Mouse (Mus musculus) stomach, embryonic 14.5 days (tissue): Measurements from ENCODE around the gene 2010111I01Rik. TPM values are rescaled to one million over a fixed set of nuclear protein-coding genes. Genes with fewer than 3 reads are reported as not detected.

Experiments
- ATAC-seq: fragments of 200-750 bp; cut with Nextera tagmentation; 2 replicates; pipeline ENCODE4 v1.8.0; 2017; ENCODE audit warnings: low read depth, moderate TSS enrichment; ENCODE audit not compliant: insufficient number of reproducible peaks, insufficient read depth, low FRiP score
- H3K27ac ChIP-seq: fragments of 300-500 bp; sonication (generic); 2 replicates; pipeline ENCODE4 v1.5.1; 2014; ENCODE audit warnings: mild to moderate bottlenecking, low read length, moderate library complexity, mixed read lengths
- H3K27me3 ChIP-seq: fragments of 300-500 bp; sonication (generic); 2 replicates; pipeline ENCODE4 v1.6.1; 2014; ENCODE audit warnings: low read length, control low read depth, mixed read lengths; ENCODE audit not compliant: control insufficient read depth, insufficient read depth
- H3K36me3 ChIP-seq: fragments of 300-500 bp; sonication (generic); 2 replicates; pipeline ENCODE4 v1.6.1; 2014; ENCODE audit warnings: mild to moderate bottlenecking, control low read depth, low read length, moderate library complexity, mixed read lengths; ENCODE audit not compliant: control insufficient read depth, insufficient read depth
- H3K4me1 ChIP-seq: fragments of 300-500 bp; sonication (generic); 2 replicates; pipeline ENCODE4 v1.6.1; 2014; ENCODE audit warnings: low read length, control low read depth, mixed read lengths; ENCODE audit not compliant: control insufficient read depth, insufficient read depth
- H3K4me2 ChIP-seq: fragments of 300-500 bp; sonication (generic); replicated peaks from 2 replicates; pipeline ENCODE4 v1.6.1; 2014; ENCODE audit warnings: low read depth, low read length, control low read depth
- H3K4me3 ChIP-seq: fragments of 300-500 bp; sonication (generic); 2 replicates; pipeline ENCODE4 v1.5.1; 2014; ENCODE audit warnings: low read depth, low read length, control low read depth
- H3K9ac ChIP-seq: fragments of 300-500 bp; sonication (generic); replicated peaks from 2 replicates; pipeline ENCODE4 v1.6.1; 2014; ENCODE audit warnings: low read depth, mild to moderate bottlenecking, control low read depth, low read length, moderate library complexity, mixed read lengths
- H3K9me3 ChIP-seq: fragments of 300-500 bp; sonication (generic); 2 replicates; pipeline ENCODE4 v1.6.1; 2016; ENCODE audit warnings: low read depth, low read length, control low read depth; ENCODE audit not compliant: control insufficient read depth
- WGBS: fragments of 180-500 bp; shearing (Covaris S2); extraction: QIAGEN DNeasy Blood & Tissue Kit; methylation state at CpG from one replicate; pipeline ENCODE4 v1.1.7; 2014; 5-methylcytosine and 5-hydroxymethylcytosine counted together
- polyA plus RNA-seq: library from polyadenylated mRNA; unstranded; fragments of >200 nt; fragmentation: Nextera tagmentation; extraction: Ambion mirVana; gene quantifications from 2 replicates; pipeline ENCODE4 v1.2.1, GENCODE M21; 2014

2010111I01Rik gene
- polyA plus RNA-seq, 1 experiment from 2014 or later = 140 TPM

DNA sequence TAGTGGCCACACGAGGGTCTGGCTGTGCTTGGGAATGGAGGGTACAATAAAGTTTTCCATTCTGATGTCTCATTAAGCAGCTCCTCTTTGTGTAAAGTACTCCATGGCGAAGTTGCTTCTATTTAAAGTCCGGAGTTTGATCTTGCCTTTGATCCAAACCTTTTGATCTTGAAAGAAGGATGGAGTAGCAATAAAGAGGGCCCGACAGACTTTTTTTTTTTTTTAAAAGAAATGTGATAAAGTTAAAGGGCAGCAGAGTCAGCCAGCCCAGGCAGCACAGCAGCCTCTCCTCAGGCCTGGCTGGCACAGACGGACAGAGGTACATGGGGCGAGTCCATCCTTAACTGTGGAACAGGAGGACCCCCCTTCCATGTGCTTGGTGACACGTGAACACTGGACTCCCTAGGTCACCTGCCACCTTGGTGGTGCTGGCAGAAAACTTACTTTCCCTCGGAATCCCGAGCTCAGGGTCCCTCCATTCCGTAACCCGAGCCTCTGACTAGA, 274.7 kb downstream of the 2010111I01Rik start:
- Histone ChIP-seq H3K36me3 (no peaks in the 10 kb centered on the region; the same call in 1 of the 2 replicates), H3K4me2 (peak overlapping the region; percentile 72), H3K4me3 (peak overlapping the region; percentile 78), H3K27me3 (no peaks in the 10 kb centered on the region), H3K9ac (peak overlapping the region; percentile 90), H3K27ac (peak overlapping the region; percentile 96), H3K4me1 (peaks cover 28% of the 10 kb centered on the region), H3K9me3 (no peaks in the 10 kb centered on the region)
- 7% methylated on average over 11 of the region's 11 CpGs for WGBS
- ATAC-seq = peak; percentile 66

DNA sequence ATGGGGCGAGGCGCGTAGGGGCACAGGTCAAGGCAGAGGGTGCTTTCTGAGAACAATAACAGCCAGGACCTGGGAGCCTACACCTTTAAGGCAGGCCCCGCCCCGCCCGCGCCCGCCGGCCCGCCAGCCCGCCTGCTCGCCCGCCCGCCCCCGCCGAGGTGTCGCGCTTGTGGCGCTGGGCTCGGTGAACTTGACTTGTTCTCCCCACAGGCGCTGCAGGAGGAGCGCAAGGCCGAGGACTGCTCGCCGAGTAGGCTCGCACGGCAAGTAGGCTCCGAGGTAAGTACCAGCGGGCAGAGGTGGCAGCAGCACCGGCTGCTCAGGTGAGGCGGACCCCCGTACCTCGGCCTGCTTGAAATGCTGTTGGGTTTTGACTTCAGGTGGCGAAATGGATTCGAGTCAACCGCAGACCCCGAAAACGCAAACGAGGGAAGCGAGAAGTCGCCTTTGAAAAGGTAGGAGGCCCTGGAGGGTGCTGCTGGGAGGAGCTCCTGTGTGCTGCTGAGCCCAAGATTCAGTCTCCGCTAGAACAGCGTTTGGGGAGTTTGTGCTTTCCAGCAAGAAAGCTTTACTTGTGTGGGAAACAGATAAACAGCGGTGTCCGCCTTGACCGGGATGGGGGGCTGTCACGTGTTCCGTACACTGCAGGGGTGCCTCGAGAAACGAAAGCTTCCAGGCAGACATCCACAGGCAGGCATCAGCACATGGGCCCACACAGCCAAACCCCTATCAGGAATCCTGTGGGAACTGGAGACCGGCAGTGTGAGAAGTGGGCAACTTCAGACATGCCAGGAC, 275.4 kb downstream of the 2010111I01Rik start:
- ATAC-seq = peak; percentile 86
- H3K9me3 ChIP-seq = no peaks in the 10 kb centered on the region
- H3K27me3 ChIP-seq = no peaks in the 10 kb centered on the region
- peaks cover 30% of the 10 kb centered on the region for H3K4me1 ChIP-seq
- under 1% methylated on average over 51 of the region's 51 CpGs for WGBS
- H3K36me3 ChIP-seq = no peaks in the 10 kb centered on the region; the same call in 1 of the 2 replicates
- peak overlapping the region; percentile 90 for H3K9ac ChIP-seq
- H3K4me2 ChIP-seq = peak overlapping the region; percentile 72
- H3K27ac ChIP-seq = peak overlapping the region; percentile 96
- H3K4me3 ChIP-seq = peak overlapping the region; percentile 78

DNA sequence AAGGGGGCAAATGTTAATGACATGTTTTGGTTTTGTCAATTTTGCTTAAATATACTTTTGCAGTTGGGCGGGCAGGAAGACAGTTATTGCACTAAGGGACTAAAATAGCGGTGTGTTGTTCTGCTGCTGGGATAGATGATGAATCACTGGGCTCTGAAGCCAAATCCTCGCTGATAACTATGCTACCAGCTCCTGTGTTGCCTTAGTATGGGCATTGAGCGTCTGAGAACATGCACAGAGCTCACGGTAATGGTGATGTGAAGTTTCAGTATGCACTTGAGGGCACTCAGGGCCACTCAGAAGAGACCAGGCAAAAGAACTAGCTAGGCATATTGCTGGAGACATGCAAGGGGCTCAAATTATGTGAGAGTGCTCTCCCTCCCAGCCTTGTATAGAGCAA, 276.1 kb downstream of the 2010111I01Rik start:
- Histone ChIP-seq H3K4me3 (peak overlapping the region; percentile 78), H3K9ac (peak overlapping the region; percentile 90), H3K4me1 (peaks cover 31% of the 10 kb centered on the region), H3K27ac (peak overlapping the region; percentile 96; the same call in 1 of the 2 replicates), H3K36me3 (no peaks in the 10 kb centered on the region; the same call in 1 of the 2 replicates), H3K27me3 (no peaks in the 10 kb centered on the region), H3K4me2 (peak overlapping the region; percentile 72), H3K9me3 (no peaks in the 10 kb centered on the region)
- ATAC-seq = no peak
- WGBS = 7% methylated on average over 5 of the region's 5 CpGs

DNA sequence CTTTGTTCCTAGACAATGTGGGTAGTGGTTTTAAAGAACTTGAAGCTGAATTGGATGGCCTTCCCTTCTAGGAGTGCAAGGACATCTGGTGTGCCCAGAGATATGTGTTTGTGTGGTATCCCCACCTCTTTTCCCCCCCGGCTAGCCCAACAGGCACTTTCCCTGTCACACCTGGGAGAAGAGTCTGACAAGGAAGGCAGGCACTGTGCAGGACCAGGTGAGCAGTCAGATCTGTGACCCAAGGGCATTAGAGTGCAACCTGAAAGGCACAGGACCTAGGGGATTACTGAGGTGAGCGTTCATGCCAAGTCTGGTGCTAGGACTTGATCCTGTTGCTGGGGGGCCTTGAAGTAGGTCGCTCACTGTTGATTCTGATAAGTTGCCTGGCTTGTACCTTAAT, 277.0 kb downstream of the 2010111I01Rik start:
- Histone ChIP-seq H3K27me3 (no peaks in the 10 kb centered on the region), H3K4me2 (peak overlapping the region; percentile 72), H3K4me3 (peak overlapping the region; percentile 78), H3K9me3 (no peaks in the 10 kb centered on the region), H3K9ac (peak overlapping the region; percentile 90; the same call in 1 of the 2 replicates), H3K27ac (peak overlapping the region; percentile 56), H3K36me3 (no peaks in the 10 kb centered on the region; the same call in 1 of the 2 replicates), H3K4me1 (peaks cover 31% of the 10 kb centered on the region)
- WGBS = 65% methylated on average over 3 of the region's 3 CpGs
- ATAC-seq = no peak

DNA sequence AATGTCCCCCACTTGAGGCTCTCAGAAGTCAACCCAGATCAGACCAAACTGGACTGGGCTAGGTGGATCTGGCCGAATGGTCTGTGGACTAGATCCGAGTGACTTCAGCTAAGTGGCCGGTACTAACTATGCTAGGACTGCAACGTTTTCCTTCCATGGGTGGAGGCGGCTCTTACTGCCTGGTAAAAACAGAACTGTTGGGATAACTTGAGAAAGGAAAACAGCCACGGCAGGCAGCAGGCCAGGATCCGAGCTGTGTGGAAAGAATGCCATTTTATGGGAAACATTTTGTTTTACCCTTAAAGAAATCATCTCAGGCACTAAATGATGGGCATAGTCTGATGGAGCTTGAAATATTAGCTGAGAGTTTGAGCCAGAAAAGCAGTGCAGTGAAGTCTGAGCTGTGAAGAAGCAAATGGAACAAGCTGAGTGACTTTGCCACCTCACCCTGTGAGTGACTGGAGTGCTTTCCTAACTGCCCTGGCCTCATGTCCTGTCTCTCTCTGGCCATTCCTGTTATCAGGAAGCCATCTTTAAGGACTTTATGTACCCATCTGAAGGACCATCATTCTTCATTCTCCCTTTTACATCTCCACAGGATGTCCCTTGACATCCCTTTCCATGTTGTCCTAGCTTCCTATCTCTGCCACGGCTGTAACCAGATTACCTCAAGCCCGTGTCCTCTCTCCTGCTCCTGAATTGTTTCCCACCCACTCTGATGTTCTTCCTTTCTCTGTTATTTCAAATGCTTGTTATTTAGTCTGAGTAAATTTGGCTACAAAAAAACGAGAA, 277.9 kb downstream of the 2010111I01Rik start:
- H3K4me1 ChIP-seq = peaks cover 31% of the 10 kb centered on the region
- peak overlapping the region; percentile 72 for H3K4me2 ChIP-seq
- no peaks in the 10 kb centered on the region for H3K27me3 ChIP-seq
- H3K4me3 ChIP-seq = peak overlapping the region; percentile 78
- peak overlapping the region; percentile 18; the same call in 1 of the 2 replicates for H3K9ac ChIP-seq
- ATAC-seq = no peak
- H3K36me3 ChIP-seq = no peaks in the 10 kb centered on the region; the same call in 1 of the 2 replicates
- no peaks in the 10 kb centered on the region for H3K9me3 ChIP-seq
- peak overlapping the region; percentile 56; the same call in 1 of the 2 replicates for H3K27ac ChIP-seq
- WGBS = 68% methylated on average over 10 of the region's 10 CpGs

DNA sequence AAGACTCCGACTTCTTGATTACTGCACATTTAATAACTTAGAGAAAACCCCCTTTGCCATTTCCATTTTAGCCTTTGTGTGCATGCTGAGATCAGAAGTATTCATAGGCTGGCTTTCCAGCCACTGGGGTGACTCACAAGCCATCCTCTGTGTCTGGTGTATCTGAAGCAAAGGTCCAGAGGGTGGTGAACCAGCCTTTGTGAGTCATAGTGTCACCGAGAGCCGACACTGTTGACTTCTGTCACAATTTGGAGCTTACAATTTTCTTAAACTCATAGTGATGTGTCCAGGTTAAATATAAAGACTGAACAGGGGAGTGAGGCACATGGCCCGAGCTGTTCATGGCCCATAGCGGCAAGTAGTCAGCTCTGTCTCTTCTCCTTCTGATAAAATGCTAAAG, 278.9 kb downstream of the 2010111I01Rik start:
- no peaks in the 10 kb centered on the region for H3K9me3 ChIP-seq
- peaks cover 35% of the 10 kb centered on the region for H3K4me1 ChIP-seq
- no peaks in the 10 kb centered on the region for H3K27me3 ChIP-seq
- 70% methylated on average over 5 of the region's 5 CpGs for WGBS
- peak overlapping the region; percentile 10 for H3K4me3 ChIP-seq
- ATAC-seq = no peak
- H3K36me3 ChIP-seq = no peaks in the 10 kb centered on the region; the same call in 1 of the 2 replicates
- peak overlapping the region; percentile 34; the same call in 1 of the 2 replicates for H3K27ac ChIP-seq
- peak overlapping the region; percentile 32 for H3K4me2 ChIP-seq
- peak overlapping the region; percentile 10; the same call in 1 of the 2 replicates for H3K9ac ChIP-seq

DNA sequence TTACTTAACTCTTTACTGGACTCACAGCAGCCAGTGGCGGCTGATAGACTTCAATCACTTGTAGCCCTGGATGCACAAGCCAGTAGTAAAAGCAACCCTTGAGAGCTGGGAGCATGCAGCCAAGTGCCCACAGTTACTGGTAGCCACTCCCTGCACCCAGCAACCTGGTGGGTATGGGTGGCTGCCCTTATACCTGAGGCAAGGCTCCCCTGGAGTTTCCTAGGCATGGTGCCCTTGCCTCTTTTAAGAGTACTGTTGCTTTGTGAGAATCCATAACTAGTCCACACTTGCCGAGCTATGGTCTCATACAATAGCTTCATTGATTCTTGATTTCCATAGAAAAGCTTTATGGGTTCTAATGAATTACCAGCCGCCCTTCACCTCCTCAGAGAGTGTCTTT, 279.7 kb downstream of the 2010111I01Rik start:
- Histone ChIP-seq H3K4me3 (peak overlapping the region; percentile 4; the same call in 1 of the 2 replicates), H3K4me1 (peaks cover 35% of the 10 kb centered on the region), H3K4me2 (peak overlapping the region; percentile 32), H3K36me3 (no peaks in the 10 kb centered on the region; the same call in 1 of the 2 replicates), H3K27ac (peak overlapping the region; percentile 52; the same call in 1 of the 2 replicates), H3K27me3 (no peaks in the 10 kb centered on the region), H3K9ac (no peak overlapping the region), H3K9me3 (no peaks in the 10 kb centered on the region)
- ATAC-seq = no peak
- WGBS = 74% methylated on average over 3 of the region's 3 CpGs

DNA sequence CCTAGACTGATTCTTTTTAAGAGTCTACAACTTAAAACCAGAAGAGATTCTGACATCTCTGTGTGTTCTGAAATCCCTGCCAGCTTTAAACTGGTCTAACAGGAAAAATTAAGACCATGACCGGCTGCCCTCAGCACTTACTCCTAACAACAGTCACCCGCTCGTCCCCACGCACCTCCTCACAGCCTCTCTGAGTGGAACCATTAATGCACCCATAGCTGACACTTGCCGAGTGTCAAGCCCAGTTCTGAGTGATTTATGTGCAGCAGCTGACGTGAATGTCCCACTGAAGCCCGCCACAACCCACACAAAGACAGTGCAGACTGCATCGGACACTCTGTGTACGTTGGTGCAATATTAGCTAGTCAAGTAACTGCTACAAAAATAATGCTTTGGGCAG, 280.5 kb downstream of the 2010111I01Rik start:
- Histone ChIP-seq H3K9me3 (no peaks in the 10 kb centered on the region), H3K36me3 (no peaks in the 10 kb centered on the region; the same call in 1 of the 2 replicates), H3K4me1 (peaks cover 35% of the 10 kb centered on the region), H3K4me2 (peak overlapping the region; percentile 22), H3K27ac (peak overlapping the region; percentile 52; the same call in 1 of the 2 replicates), H3K9ac (0 out of 2 replicates have a peak overlapping the region, but pooled peaks have one; percentile 18), H3K27me3 (no peaks in the 10 kb centered on the region), H3K4me3 (no peak overlapping the region)
- no peak for ATAC-seq
- WGBS = 35% methylated on average over 9 of the region's 9 CpGs
